Mouse (Mus musculus): Measurements from ENCODE around the gene Pi16. TPM values are rescaled to one million over a fixed set of nuclear protein-coding genes. Genes with fewer than 3 reads are reported as not detected.

Pi16 gene
- total RNA-seq, 2 experiments from 2014 or later: 35.9 to 42.4 TPM

GRCm38 (mm10) chr17:29326531-29327529 lies 9.3 kb downstream of the Pi16 start:
- intact Hi-C loops (cut with DNase I): loop anchor here (5.0 kb wide), 1 partner anchor 50 kb away; no protein-coding TSS in a partner anchor

DNA sequence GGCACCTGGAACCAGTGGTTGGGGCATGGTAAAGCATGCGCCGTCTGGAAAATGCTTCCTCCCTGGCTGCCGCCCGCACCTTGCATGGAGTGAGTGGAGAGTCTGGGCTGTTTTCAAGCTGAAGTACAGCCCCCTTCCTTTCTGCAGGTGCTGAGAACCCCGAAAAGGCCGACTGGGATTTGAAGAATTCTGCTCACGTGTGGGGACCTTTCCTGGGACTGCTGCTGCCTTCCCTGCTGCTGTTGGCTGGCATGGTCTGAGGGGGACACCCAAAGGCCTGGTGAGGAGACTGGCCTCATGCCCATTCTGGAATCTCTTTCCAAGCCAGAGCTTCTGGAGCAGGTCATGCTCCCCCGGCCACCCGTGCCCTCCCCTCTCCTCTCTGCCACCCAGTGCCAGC lies 10.2 kb downstream of the Pi16 start:
- no peak for DNase-seq
- intact Hi-C loops (cut with DNase I): loop anchor here (5.0 kb wide), 1 partner anchor 50 kb away; no protein-coding TSS in a partner anchor

More at GRCm38 (mm10) chr17:29326531-29327529, 9.3 kb downstream of the Pi16 start:
- peak in 1 of 2 experiments; percentile 57 for DNase-seq

DNA sequence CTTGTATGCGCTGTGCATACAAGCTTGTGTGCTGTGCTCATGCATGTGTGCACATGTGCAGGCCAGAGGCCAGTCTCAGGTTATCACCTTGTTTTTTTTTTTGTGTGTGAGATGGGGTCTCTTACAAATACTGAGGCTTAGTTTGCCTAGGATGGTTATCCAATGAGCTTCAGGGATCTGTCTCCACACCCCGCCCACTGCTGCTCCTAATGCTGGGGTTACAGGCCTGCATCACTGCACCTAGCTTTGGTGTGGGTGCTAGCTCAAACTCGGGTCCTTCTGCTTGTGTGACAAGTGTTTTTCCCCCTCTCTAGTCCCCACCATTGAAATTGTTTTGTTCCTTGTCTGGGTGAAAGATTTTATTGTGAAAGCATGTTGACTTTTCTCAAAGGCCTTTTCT lies 12.7 kb downstream of the Pi16 start:
- no peak for DNase-seq

GRCm38 (mm10) chr17:29330671-29331410 lies 13.4 kb downstream of the Pi16 start:
- DNase-seq: no peak
- intact Hi-C loops (cut with DNase I): no loop called here

More for the DNA sequence above, 12.7 kb downstream of the Pi16 start:
- intact Hi-C loops (cut with DNase I): no loop called here

- no peak for DNase-seq
- intact Hi-C loops (cut with DNase I): no loop called here
These were observed 14.8 kb downstream of the Pi16 start for GRCm38 (mm10) chr17:29332186-29332685.

- DNase-seq: no peak
- intact Hi-C loops (cut with DNase I): no loop called here
These were observed 18.9 kb downstream of the Pi16 start for GRCm38 (mm10) chr17:29336266-29336990.

- intact Hi-C loops (cut with DNase I): loop anchor here (2.0 kb wide), 1 partner anchor 33 kb away; no protein-coding TSS in a partner anchor
- peak in 1 of 2 experiments; percentile 29 for DNase-seq
These were observed 20.7 kb downstream of the Pi16 start for GRCm38 (mm10) chr17:29337979-29338823.

DNA sequence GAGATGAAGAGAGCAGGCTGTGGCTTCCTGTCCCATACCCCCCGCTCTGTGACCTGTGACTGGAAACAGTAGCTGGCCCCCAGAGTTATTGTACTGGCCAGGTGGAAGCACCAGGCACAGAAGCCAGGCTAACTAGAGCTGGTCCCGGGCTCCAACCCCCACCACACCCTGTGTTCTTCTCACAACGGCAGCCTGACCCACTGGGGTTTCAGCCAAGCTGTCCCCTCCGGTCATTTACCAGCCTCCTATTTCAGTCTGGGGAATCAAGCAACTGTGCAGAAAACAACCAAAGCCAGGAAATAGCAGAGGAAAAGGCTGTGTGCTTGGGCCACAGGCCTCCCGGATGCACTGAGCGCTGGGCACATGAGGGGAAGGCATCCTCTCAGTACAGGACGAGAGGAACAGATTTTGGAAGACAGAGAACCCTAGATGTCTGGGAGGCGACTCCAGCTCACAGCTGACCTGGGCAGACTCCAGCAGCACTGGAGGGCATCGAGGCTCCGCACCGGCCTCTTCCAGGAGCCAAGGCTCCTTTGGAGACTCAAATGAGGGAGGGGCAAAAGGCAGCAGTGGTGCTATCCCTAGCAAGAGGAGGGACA lies 21.8 kb downstream of the Pi16 start:
- DNase-seq: peak in 1 of 2 experiments; percentile 40
- intact Hi-C loops (cut with DNase I): loop anchor here (2.0 kb wide), 1 partner anchor 32 kb away; no protein-coding TSS in a partner anchor

- intact Hi-C loops (cut with DNase I): no loop called here
- peak; percentile 30 to 60 for DNase-seq
These were observed 23.2 kb downstream of the Pi16 start for GRCm38 (mm10) chr17:29340406-29341261.

GRCm38 (mm10) chr17:29341591-29342003 lies 24.1 kb downstream of the Pi16 start:
- DNase-seq: peak; percentile 44 to 57
- intact Hi-C loops (cut with DNase I): no loop called here

GRCm38 (mm10) chr17:29342010-29342910 lies 24.8 kb downstream of the Pi16 start:
- intact Hi-C loops (cut with DNase I): no loop called here
- peak; percentile 67 to 75 for DNase-seq

- DNase-seq: peak in 1 of 2 experiments; percentile 3
These were observed 25.8 kb downstream of the Pi16 start for GRCm38 (mm10) chr17:29343241-29343640.

GRCm38 (mm10) chr17:29345272-29345671 lies 27.8 kb downstream of the Pi16 start:
- intact Hi-C loops (cut with DNase I): no loop called here

More at GRCm38 (mm10) chr17:29343241-29343640, 25.8 kb downstream of the Pi16 start:
- intact Hi-C loops (cut with DNase I): no loop called here

GRCm38 (mm10) chr17:29346496-29347125 lies 29.1 kb downstream of the Pi16 start:
- peak in 1 of 2 experiments; percentile 47 for DNase-seq

More at GRCm38 (mm10) chr17:29345272-29345671, 27.8 kb downstream of the Pi16 start:
- no peak for DNase-seq

DNA sequence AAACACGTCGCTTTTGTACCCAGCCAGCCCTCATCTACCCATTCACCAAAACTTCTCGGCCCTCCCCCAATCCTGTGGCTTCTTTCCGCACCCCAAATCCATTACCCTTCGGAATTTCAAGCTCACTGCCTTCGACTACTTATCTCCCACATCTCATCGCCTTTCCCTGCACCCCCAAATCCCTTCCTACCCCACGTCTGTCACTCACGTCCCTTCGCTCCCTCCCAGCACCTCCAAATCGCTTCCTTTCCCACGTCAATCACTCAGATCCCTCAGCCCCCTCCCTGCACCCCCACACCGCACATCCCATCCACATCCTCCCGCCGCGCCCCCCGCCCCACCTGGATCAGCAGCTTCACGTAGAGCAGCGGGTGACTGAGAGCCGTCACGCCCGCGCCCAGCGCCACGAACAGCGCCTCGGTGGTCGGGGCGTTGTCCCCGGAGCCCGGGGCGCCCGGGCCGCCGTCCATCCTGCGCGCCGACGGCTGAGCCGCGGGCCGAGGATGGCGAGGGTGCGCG lies 29.7 kb downstream of the Pi16 start:
- DNase-seq: peak in 1 of 2 experiments; percentile 20
- intact Hi-C loops (cut with DNase I): loop anchor here (2.0 kb wide), 2 partner anchors 42 to 78 kb away; partner anchors contain the start of gene BC004004

More at GRCm38 (mm10) chr17:29346496-29347125, 29.1 kb downstream of the Pi16 start:
- intact Hi-C loops (cut with DNase I): loop anchor here (2.0 kb wide), 2 partner anchors 42 to 78 kb away; partner anchors contain the start of gene BC004004

Measured in heart, postnatal 36 days (tissue).